Mouse (Mus musculus) MEL (cell line): ENCODE measurements around the gene Bsn.

Experiments used
- CTCF ChIP-seq, 3 experiments: IDR thresholded peaks in 2 of 3; conservative IDR thresholded peaks in 1 of 3; 2 replicates each; pipeline ENCODE4 v1.5.1; 2011 to 2012; ENCODE audit warnings: low read length in 3 of 3, low read depth in 2 of 3, mild to moderate bottlenecking in 2 of 3, improper control_type of control experiment in 1 of 3, inconsistent platforms in 1 of 3, mixed read lengths in 1 of 3, moderate library complexity in 1 of 3; ENCODE audit not compliant: control insufficient read depth in 1 of 3, insufficient read depth in 1 of 3, poor library complexity in 1 of 3, severe bottlenecking in 1 of 3
- ETS1 ChIP-seq: IDR thresholded peaks from 2 replicates; pipeline ENCODE4 v1.6.1; 2012; ENCODE audit warnings: low read depth, mild to moderate bottlenecking, inconsistent platforms, low read length, improper control_type of control experiment, moderate library complexity
- NRF1 ChIP-seq: IDR thresholded peaks from 2 replicates; pipeline ENCODE4 v1.6.1; 2014; ENCODE audit warnings: low read depth, mild to moderate bottlenecking, inconsistent platforms, low read length, improper control_type of control experiment, moderate library complexity; ENCODE audit not compliant: poor library complexity, insufficient read depth, severe bottlenecking
- POLR2A ChIP-seq, 2 experiments: IDR thresholded peaks; 2 replicates each; pipeline ENCODE4 v1.6.1; 2011 to 2012; ENCODE audit warnings: low read length in 2 of 2, mild to moderate bottlenecking in 2 of 2, control low read depth in 1 of 2, improper control_type of control experiment in 1 of 2, low read depth in 1 of 2, moderate library complexity in 1 of 2; ENCODE audit not compliant: control insufficient read depth in 1 of 2, insufficient read depth in 1 of 2, poor library complexity in 1 of 2
- ZC3H11A ChIP-seq: IDR thresholded peaks from 2 replicates; pipeline ENCODE4 v1.6.1; 2012; ENCODE audit warnings: low read depth, mild to moderate bottlenecking, inconsistent platforms, low read length, improper control_type of control experiment
- ZNF384 ChIP-seq: IDR thresholded peaks from 2 replicates; pipeline ENCODE4 v1.6.1; 2012; ENCODE audit warnings: low read depth, mild to moderate bottlenecking, inconsistent platforms, low read length, improper control_type of control experiment

DNA sequence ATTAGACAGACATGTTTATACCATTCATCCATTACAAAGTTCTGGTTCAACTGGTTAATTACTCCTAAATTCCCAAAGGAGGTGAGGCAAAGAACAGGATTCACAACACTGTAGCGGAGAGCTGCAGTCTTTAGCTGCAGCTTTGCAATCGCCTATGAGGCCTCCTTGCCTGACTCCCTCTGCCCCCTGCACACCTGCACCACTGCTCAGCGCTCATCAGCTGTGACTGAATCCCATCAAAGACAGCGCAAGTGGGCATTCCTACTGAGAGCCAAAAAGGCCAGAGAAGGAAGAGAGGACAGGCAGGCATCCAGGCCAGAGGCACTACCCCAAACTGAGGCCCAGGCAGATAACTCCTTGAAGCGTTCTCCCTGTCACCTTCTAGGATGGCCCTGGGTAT lies 42.6 kb downstream of the Bsn start:
- no peak for TF ChIP-seq CTCF (IDR thresholded peaks at IDR 0.05 in 2 of 3, conservative IDR thresholded peaks at IDR 0.05 in 1 of 3; ENCODE audit: control insufficient read depth in 1 of 3, insufficient read depth in 1 of 3, low read depth in 2 of 3, low read length in 3 of 3, poor library complexity in 1 of 3, severe bottlenecking in 1 of 3)
- no peak for TF ChIP-seq NRF1
- no peak for TF ChIP-seq POLR2A (IDR thresholded peaks at IDR 0.05; ENCODE audit: control insufficient read depth in 1 of 2, insufficient read depth in 1 of 2, low read depth in 1 of 2, low read length in 2 of 2, poor library complexity in 1 of 2)
- TF ChIP-seq ETS1, result no peak
- TF ChIP-seq ZC3H11A, result no peak
- no peak for TF ChIP-seq ZNF384
